Mouse (Mus musculus): Measurements from ENCODE around the gene Rps6ka5. TPM values are rescaled to one million over a fixed set of nuclear protein-coding genes. Genes with fewer than 3 reads are reported as not detected.

Rps6ka5 gene
- total RNA-seq, 2 experiments from 2014 or later = 17.1 to 23.2 TPM

DNA sequence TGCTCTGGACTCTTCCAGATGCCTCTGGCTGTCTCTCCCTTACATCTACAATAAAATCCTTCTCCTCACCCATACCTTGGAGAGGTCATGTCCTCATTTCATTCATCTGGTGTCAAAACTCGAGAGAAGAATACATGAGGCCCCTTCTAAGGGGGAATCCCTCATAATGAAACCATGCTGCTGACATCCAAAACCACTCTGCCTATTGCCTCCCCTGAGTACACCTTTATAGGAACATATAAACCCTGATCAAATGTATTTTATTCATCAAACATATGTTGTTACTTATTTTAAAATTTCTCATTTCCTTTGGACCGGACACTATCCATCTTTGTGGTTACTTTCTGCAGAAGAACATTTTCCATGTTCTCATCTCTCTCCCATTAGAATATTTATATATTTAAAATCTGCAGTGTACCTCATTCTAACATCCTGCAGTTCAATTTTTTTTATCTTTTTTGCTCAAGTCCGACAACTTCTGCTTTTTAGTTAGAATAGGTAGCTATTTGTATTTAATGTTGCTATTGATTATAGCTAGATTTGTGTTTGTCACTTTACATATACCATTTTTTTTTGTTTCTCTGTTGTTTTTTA lies 101.8 kb downstream of the Rps6ka5 start:
- DNase-seq (ENCODE audit: low spot score in 2 of 2) = no peak
- intact Hi-C loops (cut with DNase I) = no loop called here

GRCm38 (mm10) chr12:100615251-100615650 lies 111.5 kb downstream of the Rps6ka5 start:
- DNase-seq (ENCODE audit: low spot score in 2 of 2) = no peak
- intact Hi-C loops (cut with DNase I) = no loop called here

DNA sequence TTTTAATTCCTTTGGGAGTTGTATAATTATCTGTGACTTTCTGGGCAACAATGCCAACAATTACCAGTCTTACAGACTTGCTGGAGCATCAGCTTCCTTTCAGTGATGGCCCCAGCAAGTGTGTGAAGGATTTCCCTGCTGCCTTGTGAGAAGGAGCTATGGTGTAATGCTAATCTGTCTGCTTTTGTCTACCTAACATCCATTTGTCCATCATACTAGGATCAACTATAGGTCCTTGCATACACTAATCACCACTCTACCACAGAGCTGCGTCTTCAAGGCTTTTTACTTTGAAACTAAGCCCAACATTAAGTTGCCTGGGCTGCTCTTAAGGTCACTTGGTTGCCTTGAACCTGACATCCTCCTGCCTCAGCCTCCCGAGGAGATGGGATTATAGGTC lies 112.9 kb downstream of the Rps6ka5 start:
- DNase-seq (ENCODE audit: low spot score in 2 of 2) = no peak
- intact Hi-C loops (cut with DNase I) = no loop called here

- intact Hi-C loops (cut with DNase I) = no loop called here
Measured at GRCm38 (mm10) chr12:100613192-100613700, 113.5 kb downstream of the Rps6ka5 start.

DNA sequence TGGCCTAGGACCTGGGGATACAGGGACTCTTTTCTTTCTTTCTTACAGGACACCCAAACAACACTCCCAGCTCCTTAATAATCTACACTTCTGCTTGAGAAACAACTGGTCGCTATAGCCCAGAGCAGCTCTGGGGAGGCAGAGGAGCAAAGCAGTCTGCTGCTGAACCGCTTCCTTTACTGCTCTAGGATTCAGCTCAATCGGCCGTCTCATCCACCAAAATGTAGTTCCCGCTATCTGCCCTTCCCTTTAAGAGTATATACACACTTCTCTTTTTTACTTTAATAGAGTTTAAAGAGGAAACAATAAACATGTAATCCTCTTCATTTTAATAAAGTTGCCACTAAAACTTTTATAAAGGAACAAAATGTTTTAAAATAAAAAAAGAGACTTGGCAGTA lies 117.0 kb downstream of the Rps6ka5 start:
- no peak for DNase-seq (ENCODE audit: low spot score in 2 of 2)
- intact Hi-C loops (cut with DNase I) = loop anchor here (10.0 kb wide), 1 partner anchor 315 kb away; no protein-coding TSS in a partner anchor

More at GRCm38 (mm10) chr12:100613192-100613700, 113.5 kb downstream of the Rps6ka5 start:
- DNase-seq (ENCODE audit: low spot score in 2 of 2) = no peak

- intact Hi-C loops (cut with DNase I) = loop anchor here (10.0 kb wide), 1 partner anchor 316 kb away; no protein-coding TSS in a partner anchor
- no peak for DNase-seq (ENCODE audit: low spot score in 2 of 2)
Measured at GRCm38 (mm10) chr12:100609064-100609463, 117.7 kb downstream of the Rps6ka5 start.

- DNase-seq (ENCODE audit: low spot score in 2 of 2) = no peak
Measured at GRCm38 (mm10) chr12:100606733-100607132, 120.0 kb downstream of the Rps6ka5 start.

DNA sequence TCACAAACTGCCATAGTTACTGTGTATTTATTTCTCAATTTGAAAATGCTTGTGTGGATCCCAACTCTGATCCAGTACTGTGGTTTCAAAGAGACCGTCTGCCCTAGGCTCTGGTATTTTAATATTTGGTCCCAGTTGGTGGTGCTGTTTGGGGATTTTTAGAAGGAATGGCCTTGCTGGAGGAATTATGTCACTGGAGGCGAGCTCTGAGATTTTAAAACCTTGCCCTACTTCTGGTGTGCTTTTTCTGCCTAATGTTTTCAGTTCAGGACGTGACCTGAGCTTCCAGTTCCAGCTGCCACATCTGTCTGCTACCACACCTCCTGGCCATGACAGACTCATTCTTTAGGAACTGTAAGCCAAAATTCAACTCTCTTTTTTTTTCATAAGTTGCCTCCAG lies 121.2 kb downstream of the Rps6ka5 start:
- intact Hi-C loops (cut with DNase I) = loop anchor here (10.0 kb wide), 1 partner anchor 319 kb away; no protein-coding TSS in a partner anchor
- DNase-seq (ENCODE audit: low spot score in 2 of 2) = no peak

More at GRCm38 (mm10) chr12:100606733-100607132, 120.0 kb downstream of the Rps6ka5 start:
- intact Hi-C loops (cut with DNase I) = loop anchor here (2.0 to 10.0 kb wide), 2 partner anchors 234 to 318 kb away; no protein-coding TSS in a partner anchor

DNA sequence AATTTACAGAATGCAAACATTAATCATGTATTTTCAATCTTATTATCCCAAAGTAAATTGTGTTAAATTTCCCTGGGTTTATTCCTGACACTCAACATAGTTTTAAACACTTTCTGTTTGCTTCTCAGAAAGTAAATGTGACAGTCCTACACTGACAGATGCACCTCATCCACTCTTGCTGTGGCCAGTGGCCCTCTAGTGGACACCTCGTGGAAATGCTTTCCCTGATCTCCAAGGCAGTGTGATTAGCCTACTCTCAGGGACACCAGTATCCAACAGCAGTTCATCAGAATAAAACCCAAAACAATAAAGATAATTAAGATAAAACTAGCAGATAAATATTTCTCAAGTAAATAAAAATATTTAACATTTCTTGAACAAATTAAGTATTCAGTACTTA lies 122.2 kb downstream of the Rps6ka5 start:
- intact Hi-C loops (cut with DNase I) = loop anchor here (10.0 kb wide), 1 partner anchor 320 kb away; no protein-coding TSS in a partner anchor
- DNase-seq (ENCODE audit: low spot score in 2 of 2) = peak in 1 of 2 experiments; percentile 48

GRCm38 (mm10) chr12:100594700-100595099 lies 132.1 kb downstream of the Rps6ka5 start:
- intact Hi-C loops (cut with DNase I) = no loop called here
- DNase-seq (ENCODE audit: low spot score in 2 of 2) = no peak

DNA sequence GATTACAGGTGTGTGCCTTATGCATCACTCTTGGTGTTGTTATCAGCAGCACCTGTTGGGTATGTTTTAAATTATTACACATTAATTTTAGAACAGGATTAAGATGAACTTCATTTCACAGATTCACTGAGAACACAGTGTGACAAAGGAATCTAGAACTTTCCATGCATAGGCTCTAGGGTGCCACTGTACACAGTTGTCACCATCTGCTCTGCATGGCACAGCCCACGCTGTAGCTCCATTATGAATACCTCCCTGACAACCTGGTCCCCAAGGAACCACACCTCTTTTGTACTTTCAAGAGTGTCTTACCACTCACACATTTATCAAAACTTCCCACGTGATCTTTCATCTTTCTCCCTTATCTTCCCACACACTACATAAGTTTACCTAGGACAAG lies 140.2 kb downstream of the Rps6ka5 start:
- DNase-seq (ENCODE audit: low spot score in 2 of 2) = peak in 1 of 2 experiments; percentile 56
- intact Hi-C loops (cut with DNase I) = no loop called here

DNA sequence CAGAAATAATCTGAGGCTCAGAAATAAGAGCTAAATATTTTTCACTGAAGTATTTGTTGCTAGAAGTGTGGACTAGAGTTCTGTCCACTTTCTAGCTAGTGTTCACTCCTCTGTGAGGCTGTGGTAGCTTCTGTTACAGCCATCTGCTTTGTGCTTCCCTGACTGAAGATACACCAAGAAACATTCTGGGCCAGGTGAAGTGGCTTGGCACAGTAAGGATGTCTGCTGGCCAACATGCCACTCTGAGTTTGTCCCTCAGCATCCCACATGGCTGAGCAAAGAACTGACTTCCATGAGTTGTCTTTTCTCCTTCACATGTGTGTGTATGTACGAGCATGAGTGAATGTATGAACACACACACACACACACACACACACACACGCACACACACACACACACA lies 147.6 kb downstream of the Rps6ka5 start:
- DNase-seq (ENCODE audit: low spot score in 2 of 2) = no peak
- intact Hi-C loops (cut with DNase I) = loop anchor here (5.0 kb wide), 1 partner anchor 348 kb away; no protein-coding TSS in a partner anchor

GRCm38 (mm10) chr12:100578291-100578690 lies 148.5 kb downstream of the Rps6ka5 start:
- intact Hi-C loops (cut with DNase I) = loop anchor here (1.0 to 5.0 kb wide), 2 partner anchors 263 to 349 kb away; no protein-coding TSS in a partner anchor
- peak; percentile 67 to 81 for DNase-seq (ENCODE audit: low spot score in 2 of 2)

- intact Hi-C loops (cut with DNase I) = loop anchor here (5.0 kb wide), 1 partner anchor 352 kb away; no protein-coding TSS in a partner anchor
- peak in 1 of 2 experiments; percentile 60 for DNase-seq (ENCODE audit: low spot score in 2 of 2)
Measured at GRCm38 (mm10) chr12:100575739-100576138, 151.0 kb downstream of the Rps6ka5 start.

DNA sequence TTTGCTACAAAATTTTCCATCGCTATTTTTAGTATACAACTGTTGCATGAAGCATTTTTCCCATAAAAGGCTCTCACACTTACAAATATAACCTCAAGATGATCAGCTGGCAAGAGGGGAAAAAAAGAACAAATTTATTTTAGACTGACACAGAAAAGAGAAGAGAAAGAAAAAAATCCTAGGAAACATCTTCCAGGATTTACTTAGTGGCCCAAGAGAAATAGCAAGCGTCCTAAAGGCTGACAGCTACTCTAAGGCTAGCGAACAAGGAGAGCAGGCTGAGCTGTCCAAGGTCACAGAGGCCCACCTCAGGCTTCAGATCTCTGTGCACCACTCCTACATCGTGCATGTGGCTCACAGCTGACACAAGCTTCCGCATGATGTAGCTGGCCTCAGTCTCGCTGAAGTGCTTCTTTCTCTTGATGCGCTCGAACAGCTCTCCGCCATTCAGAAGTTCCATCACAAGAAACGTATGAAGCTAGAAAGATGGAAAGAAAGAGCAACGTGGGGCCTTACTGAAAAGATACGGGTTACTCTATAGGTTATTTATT lies 156.2 kb downstream of the Rps6ka5 start:
- peak in 1 of 2 experiments; percentile 66 for DNase-seq (ENCODE audit: low spot score in 2 of 2)
- intact Hi-C loops (cut with DNase I) = loop anchor here (1.0 to 5.0 kb wide), 4 partner anchors 143 to 403 kb away; no protein-coding TSS in a partner anchor

GRCm38 (mm10) chr12:100568831-100569230 lies 158.0 kb downstream of the Rps6ka5 start:
- intact Hi-C loops (cut with DNase I) = loop anchor here (2.0 to 5.0 kb wide), 3 partner anchors 40 to 216 kb away; no protein-coding TSS in a partner anchor
- peak; percentile 60 to 94 for DNase-seq (ENCODE audit: low spot score in 2 of 2)

- intact Hi-C loops (cut with DNase I) = loop anchor here (2.0 to 5.0 kb wide), 3 partner anchors 39 to 215 kb away; no protein-coding TSS in a partner anchor
- no peak for DNase-seq (ENCODE audit: low spot score in 2 of 2)
Measured at GRCm38 (mm10) chr12:100568105-100568504, 158.7 kb downstream of the Rps6ka5 start.

- DNase-seq (ENCODE audit: low spot score in 2 of 2) = peak in 1 of 2 experiments; percentile 59
Measured at GRCm38 (mm10) chr12:100567627-100568026, 159.2 kb downstream of the Rps6ka5 start.

DNA sequence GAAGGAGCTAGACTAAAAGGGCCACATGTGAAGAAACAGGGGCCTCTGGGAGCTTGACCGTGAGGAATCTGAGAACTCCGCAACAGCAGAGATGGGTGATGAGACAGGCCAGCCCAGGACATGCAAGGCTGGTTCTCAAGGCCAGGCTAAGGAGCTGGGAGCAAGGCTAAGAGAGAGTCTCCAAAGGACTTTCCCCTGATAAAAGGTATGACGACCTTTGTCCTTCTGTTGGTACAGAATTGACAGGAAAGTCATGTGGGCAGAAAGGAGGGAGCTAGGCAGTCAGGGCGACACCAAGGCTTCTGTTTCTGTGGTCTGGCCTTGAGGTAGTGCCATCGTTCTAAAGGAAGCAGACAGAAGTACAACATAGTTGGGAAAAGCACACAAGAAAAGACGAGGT lies 173.1 kb downstream of the Rps6ka5 start:
- intact Hi-C loops (cut with DNase I) = no loop called here
- DNase-seq (ENCODE audit: low spot score in 2 of 2) = no peak

More at GRCm38 (mm10) chr12:100567627-100568026, 159.2 kb downstream of the Rps6ka5 start:
- intact Hi-C loops (cut with DNase I) = loop anchor here (2.0 to 5.0 kb wide), 3 partner anchors 39 to 215 kb away; no protein-coding TSS in a partner anchor

GRCm38 (mm10) chr12:100551972-100552371 lies 174.8 kb downstream of the Rps6ka5 start:
- DNase-seq (ENCODE audit: low spot score in 2 of 2) = no peak
- intact Hi-C loops (cut with DNase I) = no loop called here
